ENCODE assay signal across 27 mouse cellular contexts in genomic region chr3:92894489-92894888, GRCm38 (mm10). TPM values are rescaled to one million over a fixed set of nuclear protein-coding genes. Genes with fewer than 3 reads are reported as not detected.
"Had no signal": no experiment of that assay in that cellular context is flagged by ENCODE, and none has a peak within 500 bp of the region (broad histone marks: within the 10 kb centered on the region; RNA-seq: fewer than 3 reads in every experiment).

No protein-coding gene starts in this region.

- H3K9ac ChIP-seq: limb, embryonic 13.5 days; liver, embryonic 13.5 days; midbrain, embryonic 12.5 days; stomach, embryonic 15.5 days had no signal

- H3K27me3 ChIP-seq: limb, embryonic 13.5 days; liver, embryonic 13.5 days; midbrain, embryonic 12.5 days; stomach, embryonic 15.5 days had no signal

- H3K27ac ChIP-seq: kidney, postnatal 0 days; layer of hippocampus, adult 2 months; limb, embryonic 10.5 days; limb, embryonic 13.5 days; liver, embryonic 13.5 days; macrophage; midbrain, embryonic 12.5 days; stomach, embryonic 15.5 days had no signal

- H3K4me2 ChIP-seq: limb, embryonic 13.5 days; liver, embryonic 13.5 days; midbrain, embryonic 12.5 days; stomach, embryonic 15.5 days had no signal

- ATAC-seq: intestine, postnatal 0 days; midbrain, embryonic 16.5 days had no signal

- DNase-seq: layer of hippocampus, adult 9-11 months; liver; liver, embryonic 13.5 days; thymus, adult 2 months; thymus, postnatal 14 days; thymus, postnatal 4 days had no signal

- H3K9me3 ChIP-seq: limb, embryonic 10.5 days; limb, embryonic 13.5 days; liver, embryonic 13.5 days; midbrain, embryonic 12.5 days; stomach, embryonic 15.5 days had no signal

- H3K4me3 ChIP-seq: layer of hippocampus, adult 2 months; limb, embryonic 10.5 days; limb, embryonic 13.5 days; liver, embryonic 13.5 days; midbrain, embryonic 12.5 days; stomach, embryonic 15.5 days had no signal

- H3K36me3 ChIP-seq: limb, embryonic 10.5 days; limb, embryonic 13.5 days; liver, embryonic 13.5 days; midbrain, embryonic 12.5 days; stomach, embryonic 15.5 days had no signal

- H3K4me1 ChIP-seq: limb, embryonic 10.5 days; limb, embryonic 13.5 days; liver, embryonic 13.5 days; midbrain, embryonic 12.5 days; stomach, embryonic 15.5 days had no signal

RNA-seq across cellular contexts. Expression of gene 2310050C09Rik, which starts 24.5 kb away (rescaled TPM):
- total RNA-seq: layer of hippocampus, adult 2 months; layer of hippocampus, postnatal 25 days; left cerebral cortex, adult 18-20 months; left cerebral cortex, postnatal 25 days; megakaryocyte, adult 5-6 weeks had no signal
- polyA plus RNA-seq: intestine, postnatal 0 days; kidney, adult 2 months; kidney, embryonic 14.5 days; kidney, postnatal 0 days; large intestine, adult 2 months; limb, embryonic 10.5 days; liver, embryonic 13.5 days; liver, embryonic 16.5 days; lung, embryonic 16.5 days; macrophage; midbrain, embryonic 12.5 days; midbrain, embryonic 16.5 days; neural tube, embryonic 11.5 days; neural tube, embryonic 14.5 days; small intestine, adult 2 months; stomach, embryonic 15.5 days had no signal

RNA-seq across cellular contexts. Expression of gene Lce3a, which starts 31.5 kb away (rescaled TPM):
- total RNA-seq: layer of hippocampus, adult 2 months; layer of hippocampus, postnatal 25 days; left cerebral cortex, adult 18-20 months; left cerebral cortex, postnatal 25 days; megakaryocyte, adult 5-6 weeks had no signal
- polyA plus RNA-seq: intestine, postnatal 0 days; kidney, adult 2 months; kidney, embryonic 14.5 days; kidney, postnatal 0 days; large intestine, adult 2 months; limb, embryonic 10.5 days; limb, embryonic 13.5 days; liver, embryonic 13.5 days; liver, embryonic 16.5 days; lung, embryonic 16.5 days; macrophage; midbrain, embryonic 12.5 days; midbrain, embryonic 16.5 days; neural tube, embryonic 11.5 days; neural tube, embryonic 14.5 days; small intestine, adult 2 months; thymus, adult 2 months had no signal

RNA-seq across cellular contexts. Expression of gene Lce3b, which starts 38.3 kb away (rescaled TPM):
- total RNA-seq: layer of hippocampus, adult 2 months; layer of hippocampus, postnatal 25 days; left cerebral cortex, adult 18-20 months; left cerebral cortex, postnatal 25 days; megakaryocyte, adult 5-6 weeks had no signal
- polyA plus RNA-seq: intestine, postnatal 0 days; kidney, adult 2 months; kidney, embryonic 14.5 days; kidney, postnatal 0 days; large intestine, adult 2 months; limb, embryonic 10.5 days; limb, embryonic 13.5 days; liver, embryonic 13.5 days; liver, embryonic 16.5 days; lung, embryonic 16.5 days; macrophage; midbrain, embryonic 12.5 days; midbrain, embryonic 16.5 days; neural tube, embryonic 11.5 days; neural tube, embryonic 14.5 days; small intestine, adult 2 months; stomach, embryonic 15.5 days had no signal

RNA-seq across cellular contexts. Expression of gene Lce1l, which starts 43.4 kb away (rescaled TPM):
- total RNA-seq: layer of hippocampus, adult 2 months; layer of hippocampus, postnatal 25 days; left cerebral cortex, adult 18-20 months; left cerebral cortex, postnatal 25 days; megakaryocyte, adult 5-6 weeks had no signal
- polyA plus RNA-seq: intestine, postnatal 0 days; kidney, adult 2 months; kidney, embryonic 14.5 days; kidney, postnatal 0 days; large intestine, adult 2 months; limb, embryonic 10.5 days; limb, embryonic 13.5 days; liver, embryonic 13.5 days; liver, embryonic 16.5 days; lung, embryonic 16.5 days; macrophage; midbrain, embryonic 12.5 days; midbrain, embryonic 16.5 days; neural tube, embryonic 11.5 days; neural tube, embryonic 14.5 days; small intestine, adult 2 months; stomach, embryonic 15.5 days had no signal

RNA-seq across cellular contexts. Expression of gene Lce3c, which starts 49.8 kb away (rescaled TPM):
- total RNA-seq: layer of hippocampus, adult 2 months; layer of hippocampus, postnatal 25 days; left cerebral cortex, adult 18-20 months; left cerebral cortex, postnatal 25 days; megakaryocyte, adult 5-6 weeks had no signal
- polyA plus RNA-seq: intestine, postnatal 0 days; kidney, adult 2 months; kidney, embryonic 14.5 days; kidney, postnatal 0 days; large intestine, adult 2 months; limb, embryonic 10.5 days; liver, embryonic 13.5 days; liver, embryonic 16.5 days; lung, embryonic 16.5 days; macrophage; midbrain, embryonic 12.5 days; midbrain, embryonic 16.5 days; neural tube, embryonic 11.5 days; neural tube, embryonic 14.5 days; small intestine, adult 2 months; stomach, embryonic 15.5 days had no signal
